Mouse (Mus musculus): ENCODE results near the gene Pqlc3. TPM values are rescaled to one million over a fixed set of nuclear protein-coding genes. Genes with fewer than 3 reads are reported as not detected.

The Pqlc3 gene
- polyA plus RNA-seq, 1 experiment from 2014 or later = 2.5 TPM

DNA sequence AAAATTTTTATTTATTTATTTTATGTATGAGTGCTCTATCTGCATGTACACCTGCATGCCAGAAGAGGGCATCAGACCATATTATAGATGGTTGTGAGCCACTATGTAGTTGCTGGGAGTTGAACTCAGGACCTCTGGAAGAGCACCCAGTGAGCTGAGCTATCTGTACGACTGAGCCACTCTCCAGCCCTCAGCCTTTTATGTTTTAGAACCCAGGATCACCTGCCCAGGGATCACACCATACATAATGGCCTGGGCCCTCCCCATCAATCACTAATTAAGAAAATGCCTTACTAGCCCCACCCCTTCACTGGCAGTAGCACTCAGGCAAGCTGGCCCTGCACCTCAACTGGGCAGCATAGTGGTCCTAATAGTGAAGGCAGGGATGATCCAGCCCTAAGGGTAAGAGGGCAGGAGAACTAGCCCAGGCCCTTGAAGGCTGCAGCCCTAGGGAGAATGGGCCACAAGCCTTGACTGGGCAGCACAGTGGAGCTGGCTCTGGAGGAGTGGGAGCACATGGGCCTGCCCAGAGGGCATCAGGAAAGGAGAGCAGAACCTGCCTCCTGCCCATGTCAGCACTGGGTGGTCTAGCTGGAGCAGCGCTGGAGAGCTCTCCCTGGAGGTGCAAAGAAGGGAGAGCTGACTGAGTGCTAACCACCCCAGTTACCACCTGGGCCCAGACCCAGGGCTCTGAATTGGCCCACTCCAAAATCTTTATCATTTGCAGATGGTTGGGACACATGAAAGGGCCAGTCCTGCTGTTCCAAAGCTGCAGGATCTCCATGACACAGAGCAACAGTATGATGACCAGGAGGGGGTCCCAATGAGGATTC, 12.1 kb upstream of the Pqlc3 start:
- Histone ChIP-seq H3K27ac (ENCODE audit: low read depth, low read length) (no peak overlapping the region), H3K4me2 (replicated peaks; ENCODE audit: low read depth, low read length) (no peak overlapping the region), H3K9me3 (ENCODE audit: control insufficient read depth, low read length) (no peaks in the 10 kb centered on the region), H3K4me1 (ENCODE audit: control insufficient read depth, insufficient read depth, low read length) (no peaks in the 10 kb centered on the region), H3K27me3 (ENCODE audit: control insufficient read depth, insufficient read depth, low read length) (no peaks in the 10 kb centered on the region), H3K9ac (ENCODE audit: low read depth, low read length) (no peak overlapping the region), H3K4me3 (ENCODE audit: low read length) (no peak overlapping the region), H3K36me3 (ENCODE audit: control insufficient read depth, insufficient read depth, low read length) (no peaks in the 10 kb centered on the region)
- 80% methylated on average over 2 of the region's 2 CpGs for WGBS
- ATAC-seq (ENCODE audit: low FRiP score, low TSS enrichment) = peak; percentile 30

DNA sequence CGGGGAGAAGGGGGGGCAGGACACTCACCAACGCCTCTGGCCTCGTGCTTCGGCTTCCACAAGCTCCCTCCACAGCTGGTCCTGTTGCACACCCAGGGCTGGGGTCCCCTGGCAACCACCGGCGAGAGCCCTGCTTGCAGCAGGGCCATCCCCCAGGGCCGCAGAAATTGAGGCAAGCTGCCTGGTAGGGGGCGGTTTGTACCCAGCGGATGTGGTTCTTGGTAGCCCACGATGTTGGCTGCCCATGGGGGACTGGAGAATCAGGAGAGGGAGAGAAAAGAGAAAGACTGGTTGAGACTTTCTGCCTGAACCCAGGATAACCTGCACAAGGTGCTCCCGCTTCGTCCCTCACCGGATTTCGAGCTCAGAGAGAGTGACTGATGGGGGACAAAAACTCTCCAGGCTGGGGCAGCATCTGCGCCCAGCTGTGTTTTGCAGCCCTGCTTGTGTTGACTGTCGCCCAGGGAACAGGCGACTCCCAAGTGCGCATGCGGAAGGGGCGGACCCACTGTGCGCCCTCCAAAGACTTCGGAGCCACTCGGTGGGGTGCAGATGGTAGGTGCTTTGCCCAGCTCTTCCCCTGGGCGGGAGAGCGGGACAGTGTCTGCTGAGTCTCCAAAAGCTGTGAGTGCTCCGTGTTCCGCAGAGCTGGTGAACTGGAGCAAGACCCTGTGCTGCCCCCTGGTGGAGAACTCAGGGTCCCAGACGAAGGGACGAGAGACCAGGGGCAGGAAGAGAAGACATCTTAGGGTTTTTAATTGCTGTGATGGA, 11.1 kb upstream of the Pqlc3 start, which contains the start of gene 2410004P03Rik:
Gene 2410004P03Rik, minus strand, starts transcription at position 628 of the 771 bp plus-strand sequence.
- Histone ChIP-seq H3K4me1 (ENCODE audit: control insufficient read depth, insufficient read depth, low read length) (no peaks in the 10 kb centered on the region), H3K4me3 (ENCODE audit: low read length) (peak within 1 kb of the TSS; percentile 40), H3K36me3 (ENCODE audit: control insufficient read depth, insufficient read depth, low read length) (no peaks in the 10 kb centered on the region), H3K9me3 (ENCODE audit: control insufficient read depth, low read length) (no peaks in the 10 kb centered on the region), H3K27me3 (ENCODE audit: control insufficient read depth, insufficient read depth, low read length) (no peaks in the 10 kb centered on the region), H3K27ac (ENCODE audit: low read depth, low read length) (no peak within 1 kb of the TSS), H3K4me2 (replicated peaks; ENCODE audit: low read depth, low read length) (peak within 1 kb of the TSS; percentile 62), H3K9ac (ENCODE audit: low read depth, low read length) (peak within 1 kb of the TSS; percentile 54)
- peak; percentile 76 for ATAC-seq (ENCODE audit: low FRiP score, low TSS enrichment)
- 9% methylated on average over 29 of the region's 29 CpGs for WGBS

GRCm38 (mm10) chr12:17009466-17009865, 9.3 kb upstream of the Pqlc3 start:
- H3K27me3 ChIP-seq (ENCODE audit: control insufficient read depth, insufficient read depth, low read length) = no peaks in the 10 kb centered on the region
- H3K4me2 ChIP-seq (replicated peaks; ENCODE audit: low read depth, low read length) = no peak overlapping the region
- H3K9me3 ChIP-seq (ENCODE audit: control insufficient read depth, low read length) = no peaks in the 10 kb centered on the region
- no peak overlapping the region for H3K4me3 ChIP-seq (ENCODE audit: low read length)
- 95% methylated on average over 6 of the region's 6 CpGs for WGBS
- no peak for ATAC-seq (ENCODE audit: low FRiP score, low TSS enrichment)
- H3K36me3 ChIP-seq (ENCODE audit: control insufficient read depth, insufficient read depth, low read length) = no peaks in the 10 kb centered on the region
- H3K9ac ChIP-seq (ENCODE audit: low read depth, low read length) = no peak overlapping the region
- no peaks in the 10 kb centered on the region for H3K4me1 ChIP-seq (ENCODE audit: control insufficient read depth, insufficient read depth, low read length)
- no peak overlapping the region for H3K27ac ChIP-seq (ENCODE audit: low read depth, low read length)

DNA sequence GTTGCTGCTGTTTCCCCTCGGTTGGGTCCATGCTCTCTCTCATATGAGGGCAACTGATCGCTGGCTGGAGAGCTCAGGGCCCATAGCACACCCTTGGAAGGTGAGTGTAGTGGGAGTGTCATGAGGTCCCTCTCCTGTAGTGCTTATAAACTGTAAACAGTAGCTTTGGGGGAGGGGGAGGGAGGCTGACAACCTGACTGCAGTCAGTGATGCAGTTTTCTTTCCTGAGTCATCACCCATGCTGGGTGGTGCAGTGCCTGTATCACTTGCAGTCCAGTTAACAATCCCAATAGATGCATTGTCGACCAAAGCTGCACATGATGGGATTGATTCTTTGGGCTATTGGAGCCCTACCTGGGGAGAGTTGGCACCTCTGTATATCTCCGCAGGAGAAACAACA, 1.0 kb upstream of the Pqlc3 start:
- peaks cover 8% of the 10 kb centered on the region for H3K27me3 ChIP-seq (ENCODE audit: control insufficient read depth, insufficient read depth, low read length)
- 0 out of 2 replicates have a peak, but pooled peaks cover 16% of the 10 kb centered on the region for H3K4me1 ChIP-seq (ENCODE audit: control insufficient read depth, insufficient read depth, low read length)
- H3K9ac ChIP-seq (ENCODE audit: low read depth, low read length) = no peak overlapping the region
- H3K27ac ChIP-seq (ENCODE audit: low read depth, low read length) = no peak overlapping the region
- no peak overlapping the region for H3K4me2 ChIP-seq (replicated peaks; ENCODE audit: low read depth, low read length)
- H3K36me3 ChIP-seq (ENCODE audit: control insufficient read depth, insufficient read depth, low read length) = no peaks in the 10 kb centered on the region
- WGBS = 53% methylated on average over 4 of the region's 4 CpGs
- no peaks in the 10 kb centered on the region for H3K9me3 ChIP-seq (ENCODE audit: control insufficient read depth, low read length)
- no peak overlapping the region for H3K4me3 ChIP-seq (ENCODE audit: low read length)
- ATAC-seq (ENCODE audit: low FRiP score, low TSS enrichment) = no peak

DNA sequence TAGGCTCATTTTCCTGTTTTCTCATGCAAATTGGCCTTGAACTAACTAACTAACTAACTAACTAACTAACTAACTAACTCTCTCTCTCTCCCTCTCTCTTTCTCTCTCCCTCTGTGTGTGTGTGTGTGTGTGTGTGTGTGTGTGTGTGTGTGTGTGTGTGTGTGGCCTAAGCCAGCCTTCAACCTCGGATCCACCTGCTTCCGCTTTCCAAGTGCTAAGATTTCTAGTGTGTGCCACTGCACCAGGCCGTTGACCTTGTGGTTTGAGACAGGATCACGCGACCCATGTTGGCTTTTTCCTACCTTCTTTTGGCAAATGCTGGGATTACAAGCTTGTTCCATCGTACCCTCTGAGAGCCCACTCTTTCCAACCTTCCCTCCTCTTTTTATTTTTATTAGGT, 420 bp upstream of the Pqlc3 start:
- Histone ChIP-seq H3K27ac (ENCODE audit: low read depth, low read length) (no peak overlapping the region), H3K4me2 (replicated peaks; ENCODE audit: low read depth, low read length) (no peak overlapping the region), H3K9me3 (ENCODE audit: control insufficient read depth, low read length) (no peaks in the 10 kb centered on the region), H3K4me3 (ENCODE audit: low read length) (no peak overlapping the region), H3K4me1 (ENCODE audit: control insufficient read depth, insufficient read depth, low read length) (0 out of 2 replicates have a peak, but pooled peaks cover 16% of the 10 kb centered on the region), H3K9ac (ENCODE audit: low read depth, low read length) (no peak overlapping the region), H3K27me3 (ENCODE audit: control insufficient read depth, insufficient read depth, low read length) (peaks cover 8% of the 10 kb centered on the region), H3K36me3 (ENCODE audit: control insufficient read depth, insufficient read depth, low read length) (no peaks in the 10 kb centered on the region)
- WGBS = 44% methylated on average over 6 of the region's 6 CpGs
- ATAC-seq (ENCODE audit: low FRiP score, low TSS enrichment) = no peak

- Histone ChIP-seq H3K4me2 (replicated peaks; ENCODE audit: low read depth, low read length) (peak overlapping the region; percentile 87), H3K4me3 (ENCODE audit: low read length) (peak overlapping the region; percentile 50), H3K4me1 (ENCODE audit: control insufficient read depth, insufficient read depth, low read length) (0 out of 2 replicates have a peak, but pooled peaks cover 16% of the 10 kb centered on the region), H3K27ac (ENCODE audit: low read depth, low read length) (no peak overlapping the region), H3K9ac (ENCODE audit: low read depth, low read length) (peak overlapping the region; percentile 47; the same call in 1 of the 2 replicates), H3K36me3 (ENCODE audit: control insufficient read depth, insufficient read depth, low read length) (no peaks in the 10 kb centered on the region), H3K27me3 (ENCODE audit: control insufficient read depth, insufficient read depth, low read length) (peaks cover 8% of the 10 kb centered on the region), H3K9me3 (ENCODE audit: control insufficient read depth, low read length) (no peaks in the 10 kb centered on the region)
- WGBS = 4% methylated on average over 10 of the region's 10 CpGs
- ATAC-seq (ENCODE audit: low FRiP score, low TSS enrichment) = peak; percentile 30; the same call in 1 of the 2 replicates
These were observed 1.1 kb downstream of the Pqlc3 start for GRCm38 (mm10) chr12:16999146-16999545.

DNA sequence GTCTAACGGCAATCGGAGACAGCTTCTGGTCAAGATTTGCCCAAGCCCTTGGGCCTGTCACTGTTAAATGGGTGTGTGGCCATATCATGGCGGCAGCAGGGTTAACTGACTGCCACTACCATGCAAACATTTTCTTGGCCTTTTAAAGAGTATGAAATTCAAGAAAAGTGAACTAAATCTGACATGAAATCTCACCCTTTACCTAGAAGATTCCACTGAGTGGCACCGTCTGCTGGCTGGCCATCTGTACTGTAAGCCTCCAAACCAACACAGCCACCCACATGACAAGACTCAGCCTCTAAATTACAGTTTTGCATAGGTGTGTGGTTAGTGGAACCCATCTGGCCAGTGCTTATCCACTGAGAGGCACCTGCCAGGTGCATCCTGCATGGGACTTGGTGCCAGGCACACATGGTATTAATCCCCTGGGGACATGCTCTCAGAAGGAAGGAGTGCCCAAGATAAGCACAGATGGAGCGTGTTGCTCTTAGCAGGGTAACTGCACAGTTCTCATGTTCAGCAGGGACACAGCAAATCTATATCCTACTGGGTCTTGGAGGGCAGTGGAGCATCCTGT, 3.2 kb downstream of the Pqlc3 start:
- Histone ChIP-seq H3K4me3 (ENCODE audit: low read length) (no peak overlapping the region), H3K27ac (ENCODE audit: low read depth, low read length) (no peak overlapping the region), H3K9me3 (ENCODE audit: control insufficient read depth, low read length) (no peaks in the 10 kb centered on the region), H3K4me1 (ENCODE audit: control insufficient read depth, insufficient read depth, low read length) (0 out of 2 replicates have a peak, but pooled peaks cover 16% of the 10 kb centered on the region), H3K4me2 (replicated peaks; ENCODE audit: low read depth, low read length) (no peak overlapping the region), H3K9ac (ENCODE audit: low read depth, low read length) (no peak overlapping the region), H3K36me3 (ENCODE audit: control insufficient read depth, insufficient read depth, low read length) (no peaks in the 10 kb centered on the region), H3K27me3 (ENCODE audit: control insufficient read depth, insufficient read depth, low read length) (peaks cover 8% of the 10 kb centered on the region)
- no peak for ATAC-seq (ENCODE audit: low FRiP score, low TSS enrichment)
- WGBS = 91% methylated on average over 5 of the region's 5 CpGs

GRCm38 (mm10) chr12:16996281-16996680, 3.9 kb downstream of the Pqlc3 start:
- H3K9ac ChIP-seq (ENCODE audit: low read depth, low read length) = no peak overlapping the region
- no peak for ATAC-seq (ENCODE audit: low FRiP score, low TSS enrichment)
- H3K27ac ChIP-seq (ENCODE audit: low read depth, low read length) = no peak overlapping the region
- no peak overlapping the region for H3K4me3 ChIP-seq (ENCODE audit: low read length)
- H3K4me1 ChIP-seq (ENCODE audit: control insufficient read depth, insufficient read depth, low read length) = 0 out of 2 replicates have a peak, but pooled peaks cover 15% of the 10 kb centered on the region
- H3K36me3 ChIP-seq (ENCODE audit: control insufficient read depth, insufficient read depth, low read length) = no peaks in the 10 kb centered on the region
- no peaks in the 10 kb centered on the region for H3K9me3 ChIP-seq (ENCODE audit: control insufficient read depth, low read length)
- no peak overlapping the region for H3K4me2 ChIP-seq (replicated peaks; ENCODE audit: low read depth, low read length)
- WGBS = 84% methylated on average over 5 of the region's 5 CpGs
- peaks cover 8% of the 10 kb centered on the region for H3K27me3 ChIP-seq (ENCODE audit: control insufficient read depth, insufficient read depth, low read length)
